Comparison of ENCODE assay signal across 20 mouse cellular contexts in genomic region chr12:111794526-111795179, GRCm38 (mm10). TPM values are rescaled to one million over a fixed set of nuclear protein-coding genes. Genes with fewer than 3 reads are reported as not detected.
DNase-seq lines count a peak whose midpoint lies in the region; ATAC-seq and TF ChIP-seq lines count a peak whose summit lies in the region.
"Had no signal": no experiment of that assay in that cellular context is flagged by ENCODE, and none has a peak within 500 bp of the region (broad histone marks: within the 10 kb centered on the region; RNA-seq: fewer than 3 reads in every experiment).

No protein-coding gene starts in this region.

- H3K27ac ChIP-seq in heart, embryonic 15.5 days, result 0 out of 2 replicates have a peak overlapping the region, but pooled peaks have one; percentile 41
- peak overlapping the region; percentile 75 for H3K27ac ChIP-seq in layer of hippocampus, adult 2 months
- no peak overlapping the region; the same call in 1 of the 2 replicates for H3K27ac ChIP-seq in stomach, embryonic 16.5 days (ENCODE audit: low read length)
- H3K27ac ChIP-seq in stomach, postnatal 0 days (replicated peaks), result no peak overlapping the region
- no peak overlapping the region for H3K27ac ChIP-seq in forebrain, embryonic 10.5 days
- H3K27ac ChIP-seq: embryonic facial prominence, embryonic 15.5 days; forebrain, embryonic 15.5 days; hindbrain, embryonic 12.5 days; kidney, embryonic 15.5 days; limb, embryonic 12.5 days; stomach, embryonic 15.5 days had no signal

- no peak for ATAC-seq in heart, embryonic 15.5 days (replicated peaks; ENCODE audit: insufficient number of reproducible peaks, insufficient read depth, low FRiP score, low read depth)
- peak; percentile 35; the same call in 1 of the 2 replicates for ATAC-seq in stomach, embryonic 16.5 days (ENCODE audit: insufficient read depth, low FRiP score)
- no peak for ATAC-seq in stomach, postnatal 0 days (ENCODE audit: low FRiP score, low TSS enrichment)
- ATAC-seq: activated CD4-positive, CD25-positive, alpha-beta regulatory T cell, adult 4 months; forebrain, embryonic 15.5 days had no signal

- no peaks in the 10 kb centered on the region for H3K9me3 ChIP-seq in heart, embryonic 15.5 days (replicated peaks)
- no peaks in the 10 kb centered on the region for H3K9me3 ChIP-seq in stomach, embryonic 16.5 days (replicated peaks; ENCODE audit: control insufficient read depth, low read length)
- H3K9me3 ChIP-seq in stomach, postnatal 0 days (ENCODE audit: control insufficient read depth, low read length), result no peaks in the 10 kb centered on the region
- no peaks in the 10 kb centered on the region for H3K9me3 ChIP-seq in forebrain, embryonic 10.5 days
- H3K9me3 ChIP-seq: embryonic facial prominence, embryonic 15.5 days; forebrain, embryonic 15.5 days; hindbrain, embryonic 12.5 days; kidney, embryonic 15.5 days; limb, embryonic 12.5 days; stomach, embryonic 15.5 days had no signal

- no peak overlapping the region for H3K4me2 ChIP-seq in heart, embryonic 15.5 days
- H3K4me2 ChIP-seq in stomach, embryonic 16.5 days (ENCODE audit: low read depth, low read length), result no peak overlapping the region
- H3K4me2 ChIP-seq in stomach, postnatal 0 days (replicated peaks; ENCODE audit: low read depth), result no peak overlapping the region
- H3K4me2 ChIP-seq: embryonic facial prominence, embryonic 15.5 days; forebrain, embryonic 15.5 days; hindbrain, embryonic 12.5 days; kidney, embryonic 15.5 days; limb, embryonic 12.5 days; midbrain, embryonic 11.5 days; stomach, embryonic 15.5 days had no signal

- DNase-seq in heart, adult 18-20 months, result no peak
- no peak for DNase-seq in layer of hippocampus, adult 2 months (ENCODE audit: low spot score in 2 of 2)
- no peak for DNase-seq in layer of hippocampus, adult 11-12 months (ENCODE audit: low spot score)
- DNase-seq in stomach, postnatal 0 days (ENCODE audit: low spot score), result no peak
- no peak for DNase-seq in forebrain, embryonic 10.5 days (ENCODE audit: extremely low spot score, low spot score)
- DNase-seq in cerebellum, postnatal 36 days, result no peak
- DNase-seq: lung, adult 2 months; lung, postnatal 14 days; thymus, adult 2 months; thymus, postnatal 4 days had no signal

- H3K27me3 ChIP-seq in heart, embryonic 15.5 days, result no peaks in the 10 kb centered on the region
- no peaks in the 10 kb centered on the region for H3K27me3 ChIP-seq in stomach, embryonic 16.5 days (ENCODE audit: control insufficient read depth, insufficient read depth, low read length)
- no peaks in the 10 kb centered on the region for H3K27me3 ChIP-seq in stomach, postnatal 0 days (ENCODE audit: control insufficient read depth, insufficient read depth, low read length)
- H3K27me3 ChIP-seq in forebrain, embryonic 10.5 days (ENCODE audit: poor library complexity, severe bottlenecking), result no peaks in the 10 kb centered on the region
- H3K27me3 ChIP-seq: embryonic facial prominence, embryonic 15.5 days; forebrain, embryonic 15.5 days; hindbrain, embryonic 12.5 days; kidney, embryonic 15.5 days; limb, embryonic 12.5 days; stomach, embryonic 15.5 days had no signal

- no peak for TF ChIP-seq CTCF in layer of hippocampus, adult 2 months (conservative IDR thresholded peaks at IDR 0.05)
- no peak for TF ChIP-seq CTCF in stomach, postnatal 0 days (IDR thresholded peaks at IDR 0.05; ENCODE audit: low read depth)

- 0 out of 2 replicates have a peak, but pooled peaks cover 8% of the 10 kb centered on the region for H3K4me1 ChIP-seq in heart, embryonic 15.5 days (replicated peaks)
- H3K4me1 ChIP-seq in stomach, embryonic 16.5 days (ENCODE audit: control insufficient read depth, insufficient read depth, low read length), result peaks cover 3% of the 10 kb centered on the region; the same call in 1 of the 2 replicates
- no peaks in the 10 kb centered on the region for H3K4me1 ChIP-seq in stomach, postnatal 0 days (replicated peaks; ENCODE audit: control insufficient read depth, insufficient read depth)
- no peaks in the 10 kb centered on the region for H3K4me1 ChIP-seq in forebrain, embryonic 10.5 days
- H3K4me1 ChIP-seq: embryonic facial prominence, embryonic 15.5 days; hindbrain, embryonic 12.5 days; limb, embryonic 12.5 days; stomach, embryonic 15.5 days had no signal

- H3K36me3 ChIP-seq in heart, embryonic 15.5 days, result peaks cover 77% of the 10 kb centered on the region
- peaks cover 36% of the 10 kb centered on the region for H3K36me3 ChIP-seq in stomach, embryonic 16.5 days (ENCODE audit: control insufficient read depth, insufficient read depth, low read length)
- H3K36me3 ChIP-seq in stomach, postnatal 0 days (ENCODE audit: control insufficient read depth, insufficient read depth, low read length), result peaks cover 27% of the 10 kb centered on the region
- H3K36me3 ChIP-seq in forebrain, embryonic 10.5 days (replicated peaks), result peaks cover 98% of the 10 kb centered on the region

- WGBS in heart, embryonic 15.5 days, result 92% methylated on average over 18 of the region's 18 CpGs
- WGBS in stomach, embryonic 16.5 days, result 90% methylated on average over 18 of the region's 18 CpGs
- 88% methylated on average over 18 of the region's 18 CpGs for WGBS in stomach, postnatal 0 days
- 92% methylated on average over 18 of the region's 18 CpGs for WGBS in forebrain, embryonic 10.5 days

- no peak overlapping the region for H3K9ac ChIP-seq in heart, embryonic 15.5 days
- no peak overlapping the region for H3K9ac ChIP-seq in stomach, embryonic 16.5 days (ENCODE audit: low read length)
- no peak overlapping the region for H3K9ac ChIP-seq in stomach, postnatal 0 days (ENCODE audit: low read length)
- H3K9ac ChIP-seq: embryonic facial prominence, embryonic 15.5 days; forebrain, embryonic 15.5 days; hindbrain, embryonic 12.5 days; kidney, embryonic 15.5 days; stomach, embryonic 15.5 days had no signal

- TF ChIP-seq EP300 in stomach, postnatal 0 days (optimal IDR thresholded peaks at IDR 0.05), result no peak

- no peak overlapping the region for H3K4me3 ChIP-seq in heart, embryonic 15.5 days
- no peak overlapping the region for H3K4me3 ChIP-seq in layer of hippocampus, adult 2 months
- H3K4me3 ChIP-seq in stomach, embryonic 16.5 days (replicated peaks; ENCODE audit: low read length), result no peak overlapping the region
- H3K4me3 ChIP-seq in stomach, postnatal 0 days (ENCODE audit: low read depth, low read length), result no peak overlapping the region
- H3K4me3 ChIP-seq in forebrain, embryonic 10.5 days, result no peak overlapping the region
- H3K4me3 ChIP-seq: embryonic facial prominence, embryonic 15.5 days; forebrain, embryonic 15.5 days; hindbrain, embryonic 12.5 days; kidney, embryonic 15.5 days; limb, embryonic 12.5 days; stomach, embryonic 15.5 days had no signal

RNA-seq across cellular contexts. Expression of gene Xrcc3, which starts 19.0 kb away (rescaled TPM):
- polyA plus RNA-seq in heart, embryonic 15.5 days (2015; fragmentation: Nextera tagmentation; extraction: Ambion mirVana), result 3.8 and 7.8 TPM in 2 replicates
- total RNA-seq in heart, adult 18-20 months (2021), result 1 to 10 TPM in 1 of 2 experiments, under 1 TPM in 1; 0.72 to 1.6 TPM
- total RNA-seq in layer of hippocampus, adult 2 months (2021), result 1 to 10 TPM; 3.2 to 4.2 TPM
- 6.9 and 9.9 TPM in 2 replicates for polyA plus RNA-seq in stomach, embryonic 16.5 days (2015; fragmentation: Nextera tagmentation; extraction: Ambion mirVana)
- polyA plus RNA-seq in stomach, postnatal 0 days (2015; fragmentation: Nextera tagmentation; extraction: Ambion mirVana), result 1.8 and 3.2 TPM in 2 replicates
- 16.7 and 21.5 TPM in 2 replicates for polyA plus RNA-seq in forebrain, embryonic 10.5 days (2016; fragmentation: Nextera tagmentation; extraction: Ambion mirVana)

RNA-seq across cellular contexts. Expression of gene Zfyve21, which starts 19.3 kb away (rescaled TPM):
- 86.6 and 99.9 TPM in 2 replicates for polyA plus RNA-seq in heart, embryonic 15.5 days (2015; fragmentation: Nextera tagmentation; extraction: Ambion mirVana)
- total RNA-seq in heart, adult 18-20 months (2021), result 10 to 100 TPM; 71.6 to 77.3 TPM
- 10 to 100 TPM; 20.0 to 20.6 TPM for total RNA-seq in layer of hippocampus, adult 2 months (2021)
- polyA plus RNA-seq in stomach, embryonic 16.5 days (2015; fragmentation: Nextera tagmentation; extraction: Ambion mirVana), result 131 and 137 TPM in 2 replicates
- polyA plus RNA-seq in stomach, postnatal 0 days (2015; fragmentation: Nextera tagmentation; extraction: Ambion mirVana), result 72.0 and 72.4 TPM in 2 replicates
- 68.2 and 69.3 TPM in 2 replicates for polyA plus RNA-seq in forebrain, embryonic 10.5 days (2016; fragmentation: Nextera tagmentation; extraction: Ambion mirVana)

RNA-seq across cellular contexts. Expression of gene Klc1, which starts 36.0 kb away (rescaled TPM):
- polyA plus RNA-seq in heart, embryonic 15.5 days (2015; fragmentation: Nextera tagmentation; extraction: Ambion mirVana), result 105 and 126 TPM in 2 replicates
- 10 to 100 TPM; 77.1 to 83.0 TPM for total RNA-seq in heart, adult 18-20 months (2021)
- total RNA-seq in layer of hippocampus, adult 2 months (2021), result 100 to 1,000 TPM; 654 to 684 TPM
- polyA plus RNA-seq in stomach, embryonic 16.5 days (2015; fragmentation: Nextera tagmentation; extraction: Ambion mirVana), result 90.8 and 96.1 TPM in 2 replicates
- 55.7 and 56.7 TPM in 2 replicates for polyA plus RNA-seq in stomach, postnatal 0 days (2015; fragmentation: Nextera tagmentation; extraction: Ambion mirVana)
- polyA plus RNA-seq in forebrain, embryonic 10.5 days (2016; fragmentation: Nextera tagmentation; extraction: Ambion mirVana), result 137 and 141 TPM in 2 replicates

Comparison
In these comparisons a context has a peak if more than half of its experiments do, and no peak if none do; other contexts are left out.
1. H3K27ac ChIP-seq: peak in heart, embryonic 15.5 days (single experiment) and layer of hippocampus, adult 2 months (single experiment); none in stomach, embryonic 16.5 days (single experiment), stomach, postnatal 0 days (single experiment) and forebrain, embryonic 10.5 days (single experiment).